9 mouse cellular contexts compared by ENCODE assay signal in the genomic region with DNA sequence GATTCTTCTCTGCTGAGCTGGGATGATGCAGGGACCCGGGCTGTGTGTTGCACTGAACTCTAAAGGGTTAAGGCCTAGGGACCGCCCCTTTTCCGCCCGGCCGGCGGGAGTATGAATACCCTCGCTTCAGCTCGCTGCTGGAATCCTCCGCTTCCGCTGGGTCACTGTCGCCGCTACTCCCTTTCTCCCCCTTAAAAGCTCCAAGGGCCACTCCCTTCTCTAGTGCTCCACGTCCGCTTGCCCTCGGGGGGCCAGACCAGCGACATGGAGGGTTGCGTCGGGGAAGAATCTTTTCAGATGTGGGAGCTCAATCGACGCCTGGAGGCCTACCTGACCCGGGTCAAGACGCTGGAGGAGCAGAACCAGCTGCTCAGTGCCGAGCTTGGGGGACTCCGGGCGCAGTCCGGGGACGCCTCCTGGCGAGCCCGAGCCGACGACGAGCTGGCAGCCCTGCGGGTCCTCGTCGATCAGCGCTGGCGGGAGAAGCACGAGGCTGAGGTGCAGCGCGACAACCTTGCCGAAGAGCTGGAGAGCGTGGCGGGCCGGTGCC. TPM values are rescaled to one million over a fixed set of nuclear protein-coding genes. Genes with fewer than 3 reads are reported as not detected.
A peak's percentile ranks its signal among the peaks of the same experiment; 100 is the strongest.
DNase-seq lines count a peak whose midpoint lies in the region; ATAC-seq lines count a peak whose summit lies in the region.
"Had no signal": no experiment of that assay in that cellular context is flagged by ENCODE, and none has a peak within 500 bp of the region (broad histone marks: within the 10 kb centered on the region; RNA-seq: fewer than 3 reads in every experiment).

A gene (plus strand): TSS at position 140 of the 550 bp plus-strand sequence.

- peaks cover 19% of the 10 kb centered on the region for H3K27me3 ChIP-seq in heart, embryonic 11.5 days (ENCODE audit: control insufficient read depth, insufficient read depth, low read length)
- H3K27me3 ChIP-seq in stomach, embryonic 15.5 days (replicated peaks) = peaks cover 17% of the 10 kb centered on the region; the same call in 1 of the 2 replicates

- H3K27ac ChIP-seq in heart, embryonic 11.5 days (ENCODE audit: low read depth, low read length) = peak within 1 kb of the TSS; percentile 51
- peak within 1 kb of the TSS; percentile 70 for H3K27ac ChIP-seq in stomach, embryonic 15.5 days

- H3K36me3 ChIP-seq in heart, embryonic 11.5 days (ENCODE audit: control insufficient read depth, insufficient read depth, low read length) = peaks cover 6% of the 10 kb centered on the region; the same call in 1 of the 2 replicates
- H3K36me3 ChIP-seq in stomach, embryonic 15.5 days = no peaks in the 10 kb centered on the region
- H3K36me3 ChIP-seq: G1E had no signal

- peak in 1 of 2 experiments; percentile 36 for DNase-seq in left cerebral cortex, postnatal 14 days (ENCODE audit: low spot score in 2 of 2)
- no peak for DNase-seq in left cerebral cortex, adult 11 months (ENCODE audit: low spot score)
- DNase-seq in embryo, embryonic 11.5 days (ENCODE audit: low read depth, low spot score) = peak; percentile 76
- peak; percentile 63 for DNase-seq in kidney, adult 9 months
- peak; percentile 93 for DNase-seq in lung, postnatal 10 days
- DNase-seq in layer of hippocampus, postnatal 25 days (ENCODE audit: extremely low spot score in 1 of 2, low spot score in 1 of 2) = no peak

- H3K4me2 ChIP-seq in heart, embryonic 11.5 days = peak within 1 kb of the TSS; percentile 95
- H3K4me2 ChIP-seq in stomach, embryonic 15.5 days = peak within 1 kb of the TSS; percentile 95

- H3K4me1 ChIP-seq in heart, embryonic 11.5 days (ENCODE audit: control insufficient read depth, insufficient read depth, low read length) = peaks cover 39% of the 10 kb centered on the region
- H3K4me1 ChIP-seq in stomach, embryonic 15.5 days = peaks cover 42% of the 10 kb centered on the region

- WGBS in heart, embryonic 11.5 days (ENCODE audit: insufficient replicate concordance) = under 1% methylated on average over 44 of the region's 44 CpGs
- under 1% methylated on average over 44 of the region's 44 CpGs for WGBS in stomach, embryonic 15.5 days

- no peaks in the 10 kb centered on the region for H3K9me3 ChIP-seq in heart, embryonic 11.5 days (replicated peaks; ENCODE audit: control insufficient read depth, low read length)
- H3K9me3 ChIP-seq in stomach, embryonic 15.5 days = no peaks in the 10 kb centered on the region

- intact Hi-C loops in left cerebral cortex, postnatal 14 days (cut with DNase I) = loop anchor here (2.0 to 5.0 kb wide), 2 partner anchors 16 to 101 kb away; no protein-coding TSS in a partner anchor

- ATAC-seq in heart, embryonic 11.5 days (replicated peaks; ENCODE audit: insufficient number of reproducible peaks, low FRiP score, low TSS enrichment) = peak; percentile 51
- ATAC-seq in stomach, embryonic 15.5 days (ENCODE audit: insufficient read depth, low FRiP score, low read depth) = peak; percentile 63; the same call in 1 of the 2 replicates

- H3K9ac ChIP-seq in heart, embryonic 11.5 days (ENCODE audit: low read depth, low read length) = peak within 1 kb of the TSS; percentile 81
- peak within 1 kb of the TSS; percentile 38 for H3K9ac ChIP-seq in stomach, embryonic 15.5 days

- peak within 1 kb of the TSS; percentile 67 for H3K4me3 ChIP-seq in heart, embryonic 11.5 days (ENCODE audit: low read depth, low read length)
- H3K4me3 ChIP-seq in stomach, embryonic 15.5 days (replicated peaks) = peak within 1 kb of the TSS; percentile 58

RNA-seq across cellular contexts. Expression of the gene that starts here (rescaled TPM):
- 10 to 100 TPM; 10.1 to 10.4 TPM for total RNA-seq in left cerebral cortex, postnatal 14 days (2021)
- polyA plus RNA-seq in heart, embryonic 11.5 days (2014; fragmentation: Nextera tagmentation; extraction: Ambion mirVana) = 11.1 and 15.1 TPM in 2 replicates
- polyA plus RNA-seq in stomach, embryonic 15.5 days (2015; fragmentation: Nextera tagmentation; extraction: Ambion mirVana) = 18.6 and 19.1 TPM in 2 replicates
- total RNA-seq in layer of hippocampus, postnatal 25 days (2021) = 1 to 10 TPM; 4.6 to 5.5 TPM

Comparison
In these comparisons a context has a peak if more than half of its experiments do, and no peak if none do; other contexts are left out.
1. DNase-seq: peak in embryo, embryonic 11.5 days (single experiment), kidney, adult 9 months (single experiment) and lung, postnatal 10 days (single experiment); none in left cerebral cortex, adult 11 months (single experiment) and layer of hippocampus, postnatal 25 days (0 of 2).